ENCODE assay signal across 10 mouse cellular contexts in the genomic region with DNA sequence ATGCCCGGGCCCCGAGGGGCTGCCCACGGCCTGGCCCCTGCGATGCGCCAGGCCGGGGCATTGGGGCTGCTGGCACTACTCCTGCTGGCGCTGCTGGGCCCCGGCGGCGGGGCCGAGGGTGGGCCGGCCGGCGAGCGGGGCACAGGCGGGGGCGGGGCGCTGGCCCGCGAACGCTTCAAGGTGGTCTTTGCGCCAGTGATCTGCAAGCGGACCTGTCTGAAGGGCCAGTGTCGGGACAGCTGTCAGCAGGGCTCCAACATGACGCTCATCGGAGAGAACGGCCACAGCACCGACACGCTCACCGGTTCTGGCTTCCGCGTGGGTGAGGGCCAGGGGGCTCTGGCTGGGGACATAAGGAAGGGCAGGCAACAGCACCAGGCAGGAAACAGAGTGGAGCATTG. TPM values are rescaled to one million over a fixed set of nuclear protein-coding genes. Genes with fewer than 3 reads are reported as not detected.
DNase-seq lines count a peak whose midpoint lies in the region; ATAC-seq lines count a peak whose summit lies in the region.
"Had no signal": no experiment of that assay in that cellular context is flagged by ENCODE, and none has a peak within 500 bp of the region (broad histone marks: within the 10 kb centered on the region; RNA-seq: fewer than 3 reads in every experiment).

No protein-coding gene starts in this region.

- H3K27me3 ChIP-seq in forebrain, embryonic 16.5 days (replicated peaks; ENCODE audit: control insufficient read depth, insufficient read depth, low read length) = 0 out of 2 replicates have a peak, but pooled peaks cover 4% of the 10 kb centered on the region
- H3K27me3 ChIP-seq in liver, embryonic 15.5 days = peaks cover 95% of the 10 kb centered on the region
- H3K27me3 ChIP-seq: Patski had no signal

- H3K36me3 ChIP-seq in forebrain, embryonic 16.5 days (ENCODE audit: control insufficient read depth, insufficient read depth) = no peaks in the 10 kb centered on the region
- no peaks in the 10 kb centered on the region for H3K36me3 ChIP-seq in liver, embryonic 15.5 days (replicated peaks)

- DNase-seq in heart, adult 18-20 months = peak; percentile 18 to 51
- no peak for DNase-seq in heart, postnatal 14 days
- peak; percentile 66 for DNase-seq in Muller cell, postnatal 12 days (ENCODE audit: inconsistent ontology term)
- no peak for DNase-seq in urinary bladder, postnatal 25 days (ENCODE audit: low spot score)
- DNase-seq in thymus, postnatal 0 days (ENCODE audit: low spot score) = no peak

- 1% methylated on average over 32 of the region's 32 CpGs for WGBS in forebrain, embryonic 16.5 days
- 10% methylated on average over 32 of the region's 32 CpGs for WGBS in liver, embryonic 15.5 days (ENCODE audit: insufficient replicate concordance)

- H3K4me2 ChIP-seq in forebrain, embryonic 16.5 days (ENCODE audit: low read length) = peak overlapping the region; percentile 99
- H3K4me2 ChIP-seq in liver, embryonic 15.5 days = peak overlapping the region; percentile 69

- H3K9ac ChIP-seq in forebrain, embryonic 16.5 days (replicated peaks; ENCODE audit: low read depth, low read length) = peak overlapping the region; percentile 82
- 0 out of 2 replicates have a peak overlapping the region, but pooled peaks have one; percentile 27 for H3K9ac ChIP-seq in liver, embryonic 15.5 days

- peak overlapping the region; percentile 89 for H3K27ac ChIP-seq in forebrain, embryonic 16.5 days (ENCODE audit: low read length)
- no peak overlapping the region for H3K27ac ChIP-seq in liver, embryonic 15.5 days (replicated peaks)
- H3K27ac ChIP-seq: macrophage had no signal

- peak; percentile 49 for ATAC-seq in forebrain, embryonic 16.5 days
- ATAC-seq in liver, embryonic 15.5 days (ENCODE audit: insufficient read depth) = no peak
- no peak for ATAC-seq in erythroid progenitor cell, adult 5-6 weeks (replicated peaks; ENCODE audit: low FRiP score, poor library complexity, severe bottlenecking)

- H3K9me3 ChIP-seq in forebrain, embryonic 16.5 days (ENCODE audit: control insufficient read depth, low read length) = no peaks in the 10 kb centered on the region
- no peaks in the 10 kb centered on the region for H3K9me3 ChIP-seq in liver, embryonic 15.5 days (replicated peaks)

- H3K4me3 ChIP-seq in forebrain, embryonic 16.5 days (replicated peaks; ENCODE audit: low read length) = peak overlapping the region; percentile 64
- H3K4me3 ChIP-seq in liver, embryonic 15.5 days (replicated peaks) = peak overlapping the region; percentile 48

- intact Hi-C loops in heart, postnatal 14 days (cut with DNase I) = loop anchor here (5.0 kb wide), 1 partner anchor 35 kb away; no protein-coding TSS in a partner anchor

- peaks cover 46% of the 10 kb centered on the region for H3K4me1 ChIP-seq in forebrain, embryonic 16.5 days (replicated peaks; ENCODE audit: control insufficient read depth, insufficient read depth, low read length)
- peaks cover 31% of the 10 kb centered on the region for H3K4me1 ChIP-seq in liver, embryonic 15.5 days (replicated peaks)

RNA-seq across cellular contexts. Expression of gene Ltbp3, which starts 1.5 kb away (rescaled TPM):
- 10 to 100 TPM; 30.4 to 35.5 TPM for total RNA-seq in heart, adult 18-20 months (2021)
- 10 to 100 TPM; 47.2 to 55.5 TPM for total RNA-seq in heart, postnatal 14 days (2021)
- polyA plus RNA-seq in forebrain, embryonic 16.5 days (2015; fragmentation: Nextera tagmentation; extraction: Ambion mirVana) = 11.4 and 11.6 TPM in 2 replicates
- polyA plus RNA-seq in liver, embryonic 15.5 days (2015; fragmentation: Nextera tagmentation; extraction: Ambion mirVana) = 1.2 and 3.4 TPM in 2 replicates
- 2.5 and 10.1 TPM in 2 replicates for total RNA-seq in erythroid progenitor cell, adult 5-6 weeks (2015; ENCODE audit: low replicate concordance)
- total RNA-seq in erythroid progenitor cell, adult 5-6 weeks (2017; ENCODE audit: low replicate concordance) = 1.6 TPM in 1 of 2 replicates, not detected in the other
- polyA plus RNA-seq in thymus, postnatal 0 days (2015; fragmentation: Nextera tagmentation; extraction: Ambion mirVana) = 9.7 and 10.2 TPM in 2 replicates

RNA-seq across cellular contexts. Expression of gene Fam89b, which starts 12.8 kb away (rescaled TPM):
- total RNA-seq in heart, adult 18-20 months (2021) = 10 to 100 TPM; 21.6 to 26.0 TPM
- 10 to 100 TPM; 38.6 to 40.1 TPM for total RNA-seq in heart, postnatal 14 days (2021)
- polyA plus RNA-seq in forebrain, embryonic 16.5 days (2015; fragmentation: Nextera tagmentation; extraction: Ambion mirVana) = 170 and 177 TPM in 2 replicates
- 39.3 and 39.8 TPM in 2 replicates for polyA plus RNA-seq in liver, embryonic 15.5 days (2015; fragmentation: Nextera tagmentation; extraction: Ambion mirVana)
- 67.9 and 77.8 TPM in 2 replicates for total RNA-seq in erythroid progenitor cell, adult 5-6 weeks (2015; ENCODE audit: low replicate concordance)
- total RNA-seq in erythroid progenitor cell, adult 5-6 weeks (2017; ENCODE audit: low replicate concordance) = 18.7 and 41.5 TPM in 2 replicates
- polyA plus RNA-seq in thymus, postnatal 0 days (2015; fragmentation: Nextera tagmentation; extraction: Ambion mirVana) = 91.8 and 92.5 TPM in 2 replicates

RNA-seq across cellular contexts. Expression of gene Ehbp1l1, which starts 16.1 kb away (rescaled TPM):
- total RNA-seq in heart, adult 18-20 months (2021) = 100 to 1,000 TPM; 134 to 144 TPM
- 100 to 1,000 TPM; 124 to 141 TPM for total RNA-seq in heart, postnatal 14 days (2021)
- polyA plus RNA-seq in forebrain, embryonic 16.5 days (2015; fragmentation: Nextera tagmentation; extraction: Ambion mirVana) = 12.0 and 20.0 TPM in 2 replicates
- polyA plus RNA-seq in liver, embryonic 15.5 days (2015; fragmentation: Nextera tagmentation; extraction: Ambion mirVana) = 110 and 121 TPM in 2 replicates
- total RNA-seq in erythroid progenitor cell, adult 5-6 weeks (2015; ENCODE audit: low replicate concordance) = 176 and 250 TPM in 2 replicates
- 668 and 983 TPM in 2 replicates for total RNA-seq in erythroid progenitor cell, adult 5-6 weeks (2017; ENCODE audit: low replicate concordance)
- polyA plus RNA-seq in thymus, postnatal 0 days (2015; fragmentation: Nextera tagmentation; extraction: Ambion mirVana) = 17.6 TPM in 2 replicates

RNA-seq across cellular contexts. Expression of gene Scyl1, which starts 29.0 kb away (rescaled TPM):
- 10 to 100 TPM; 55.1 to 67.8 TPM for total RNA-seq in heart, adult 18-20 months (2021)
- 10 to 100 TPM; 66.2 to 67.2 TPM for total RNA-seq in heart, postnatal 14 days (2021)
- polyA plus RNA-seq in forebrain, embryonic 16.5 days (2015; fragmentation: Nextera tagmentation; extraction: Ambion mirVana) = 66.2 and 79.4 TPM in 2 replicates
- polyA plus RNA-seq in liver, embryonic 15.5 days (2015; fragmentation: Nextera tagmentation; extraction: Ambion mirVana) = 21.1 and 24.4 TPM in 2 replicates
- 18.4 and 24.1 TPM in 2 replicates for total RNA-seq in erythroid progenitor cell, adult 5-6 weeks (2015; ENCODE audit: low replicate concordance)
- total RNA-seq in erythroid progenitor cell, adult 5-6 weeks (2017; ENCODE audit: low replicate concordance) = 17.2 and 17.3 TPM in 2 replicates
- 38.0 and 40.9 TPM in 2 replicates for polyA plus RNA-seq in thymus, postnatal 0 days (2015; fragmentation: Nextera tagmentation; extraction: Ambion mirVana)

RNA-seq across cellular contexts. Expression of gene Kcnk7, which starts 38.1 kb away (rescaled TPM):
- not detected for total RNA-seq in heart, adult 18-20 months (2021)
- not detected for total RNA-seq in heart, postnatal 14 days (2021)
- polyA plus RNA-seq in forebrain, embryonic 16.5 days (2015; fragmentation: Nextera tagmentation; extraction: Ambion mirVana) = 0.24 and 0.48 TPM in 2 replicates
- 0.15 and 0.28 TPM in 2 replicates for polyA plus RNA-seq in liver, embryonic 15.5 days (2015; fragmentation: Nextera tagmentation; extraction: Ambion mirVana)
- total RNA-seq in erythroid progenitor cell, adult 5-6 weeks (2015; ENCODE audit: low replicate concordance) = not detected in 2 replicates
- not detected in 2 replicates for total RNA-seq in erythroid progenitor cell, adult 5-6 weeks (2017; ENCODE audit: low replicate concordance)
- polyA plus RNA-seq in thymus, postnatal 0 days (2015; fragmentation: Nextera tagmentation; extraction: Ambion mirVana) = 0.32 and 0.74 TPM in 2 replicates
- polyA plus RNA-seq: macrophage had no signal

Comparison
In these comparisons a context has a peak if more than half of its experiments do, and no peak if none do; other contexts are left out.
1. DNase-seq: peak in heart, adult 18-20 months (2 of 2) and Muller cell, postnatal 12 days (single experiment); none in heart, postnatal 14 days (0 of 2), urinary bladder, postnatal 25 days (single experiment) and thymus, postnatal 0 days (single experiment).